Mouse (Mus musculus) regulatory T cell (primary cell): ENCODE data around the gene Hist1h2bb.
"Not testable (repeated sequence)": the region's sequence is repeated elsewhere in the genome, so short reads cannot be mapped to it uniquely, and the experiment has no call there.

Source experiments
- in situ Hi-C: fragments of 300-600 bp; cut with MboI, MseI; formaldehyde crosslinking; loops from one replicate; pipeline ENCODE4 v1.15.1; 2025; ENCODE audit warnings: high pct_unique_total_duplicates

Hist1h2bb gene

DNA sequence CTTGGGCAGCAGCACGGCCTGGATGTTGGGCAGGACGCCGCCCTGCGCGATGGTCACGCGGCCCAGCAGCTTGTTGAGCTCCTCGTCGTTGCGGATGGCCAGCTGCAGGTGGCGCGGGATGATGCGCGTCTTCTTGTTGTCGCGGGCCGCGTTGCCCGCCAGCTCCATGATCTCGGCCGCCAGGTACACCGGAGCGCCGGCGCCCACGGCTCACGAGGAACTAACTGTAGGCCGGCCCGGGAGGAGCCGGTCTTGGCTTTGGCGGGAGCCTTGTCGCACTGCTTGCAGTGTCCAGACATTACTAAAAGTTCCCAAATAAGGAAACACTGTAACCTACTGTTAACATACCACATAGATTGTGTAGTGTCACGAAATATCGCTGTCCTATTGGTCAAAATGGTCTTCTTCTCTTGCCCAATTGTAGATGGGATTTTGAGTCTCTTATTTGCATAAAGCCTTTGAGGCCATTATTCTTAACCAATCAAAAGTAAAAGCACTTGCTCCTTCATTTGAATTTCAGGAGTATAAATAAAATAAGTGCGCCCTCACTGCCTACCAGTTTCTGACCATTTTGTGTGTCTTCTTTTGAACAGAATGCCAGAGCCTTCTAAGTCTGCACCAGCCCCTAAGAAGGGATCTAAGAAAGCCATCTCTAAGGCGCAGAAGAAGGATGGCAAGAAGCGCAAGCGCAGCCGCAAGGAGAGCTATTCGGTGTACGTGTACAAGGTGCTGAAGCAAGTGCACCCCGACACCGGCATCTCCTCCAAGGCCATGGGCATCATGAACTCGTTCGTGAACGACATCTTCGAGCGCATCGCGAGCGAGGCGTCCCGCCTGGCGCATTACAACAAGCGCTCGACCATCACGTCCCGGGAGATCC, at the start of gene Hist1h2bb:
Gene Hist1h2bb, plus strand, starts transcription at position 534 of the 880 bp plus-strand sequence.
- in situ Hi-C loops, result loop anchor here (5.0 to 25.0 kb wide), 3 partner anchors 164 to 1959 kb away; partner anchors contain the start of genes Hist1h1b, Hist1h2ah, Hist1h2an and Hist1h2bk

DNA sequence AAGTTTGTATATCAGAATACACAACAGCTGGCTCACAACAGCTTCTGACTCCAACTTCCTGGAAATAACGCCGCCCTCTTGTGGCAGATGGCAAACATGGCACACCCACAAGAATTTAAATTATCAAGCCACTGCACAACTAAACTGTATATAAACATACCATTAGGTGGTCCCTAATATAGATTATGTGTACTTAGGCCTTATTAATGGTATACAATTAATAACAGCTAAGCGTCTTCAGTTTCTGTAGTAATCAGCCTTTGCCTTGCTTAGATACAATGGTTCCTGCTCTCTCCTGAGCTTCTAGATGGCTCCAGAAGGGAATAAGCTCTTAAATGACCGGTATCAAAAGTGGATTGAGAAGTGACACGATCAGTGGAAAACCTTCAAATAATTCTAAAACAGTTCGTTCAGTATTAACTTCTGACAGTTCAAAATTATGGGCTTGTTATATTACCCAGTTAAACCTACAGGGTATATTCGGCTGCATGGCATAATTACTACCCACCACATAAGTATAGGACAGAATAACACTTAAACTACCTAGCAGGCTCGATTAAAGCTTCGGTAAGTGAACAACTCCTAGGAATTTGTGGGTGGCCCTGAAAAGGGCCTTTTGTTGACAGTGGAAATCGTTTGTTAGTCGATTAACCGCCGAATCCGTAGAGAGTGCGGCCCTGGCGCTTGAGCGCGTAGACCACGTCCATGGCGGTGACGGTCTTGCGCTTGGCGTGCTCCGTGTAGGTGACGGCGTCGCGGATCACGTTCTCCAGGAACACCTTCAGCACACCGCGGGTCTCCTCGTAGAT, 48.8 kb upstream of the Hist1h2bb start:
- in situ Hi-C loops, result no loop called here

- in situ Hi-C loops, result no loop called here
Measured at GRCm38 (mm10) chr13:23698300-23698693, 48.2 kb upstream of the Hist1h2bb start, which contains the start of gene Hist1h4c. Hist1h4c (minus strand) TSS chr13:23698454.

DNA sequence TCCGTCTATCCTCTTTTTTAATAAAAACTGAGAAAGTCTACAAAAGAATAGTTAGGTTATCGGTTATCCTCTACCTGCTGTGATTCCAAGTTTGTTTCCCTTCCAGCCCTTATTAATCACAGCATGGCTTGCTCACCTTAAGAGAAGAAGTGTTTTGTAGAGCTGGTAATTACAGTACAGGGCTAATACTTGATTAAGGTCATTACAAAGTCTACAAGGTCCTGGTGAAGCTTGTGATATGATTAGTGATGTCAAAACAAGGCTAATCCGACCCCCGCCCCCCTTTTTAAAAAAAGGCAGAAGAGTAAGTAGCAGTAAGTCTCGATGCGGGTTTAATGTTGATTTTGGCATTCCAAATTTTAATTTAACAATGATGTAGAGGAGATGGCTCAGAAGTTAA, 47.5 kb upstream of the Hist1h2bb start:
- in situ Hi-C loops, result no loop called here

DNA sequence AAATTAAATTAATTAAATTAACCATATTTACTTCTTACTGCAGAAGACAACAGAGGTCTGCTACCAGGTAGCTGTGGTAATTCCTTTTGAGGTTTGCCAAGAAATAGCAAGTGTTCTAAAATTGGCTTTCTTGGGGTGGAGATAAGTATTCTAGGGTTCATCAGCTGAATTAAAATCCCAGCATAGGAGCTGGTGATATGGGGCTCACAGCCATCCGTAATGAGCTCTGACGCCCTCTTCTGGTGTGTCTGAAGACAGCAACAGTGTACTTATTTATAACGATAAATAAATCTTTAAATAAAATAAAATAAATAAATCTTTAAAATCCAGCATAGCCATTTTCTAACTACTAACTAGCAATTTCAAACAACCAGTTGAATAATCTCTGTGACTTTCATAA, 46.8 kb upstream of the Hist1h2bb start:
- in situ Hi-C loops, result no loop called here

DNA sequence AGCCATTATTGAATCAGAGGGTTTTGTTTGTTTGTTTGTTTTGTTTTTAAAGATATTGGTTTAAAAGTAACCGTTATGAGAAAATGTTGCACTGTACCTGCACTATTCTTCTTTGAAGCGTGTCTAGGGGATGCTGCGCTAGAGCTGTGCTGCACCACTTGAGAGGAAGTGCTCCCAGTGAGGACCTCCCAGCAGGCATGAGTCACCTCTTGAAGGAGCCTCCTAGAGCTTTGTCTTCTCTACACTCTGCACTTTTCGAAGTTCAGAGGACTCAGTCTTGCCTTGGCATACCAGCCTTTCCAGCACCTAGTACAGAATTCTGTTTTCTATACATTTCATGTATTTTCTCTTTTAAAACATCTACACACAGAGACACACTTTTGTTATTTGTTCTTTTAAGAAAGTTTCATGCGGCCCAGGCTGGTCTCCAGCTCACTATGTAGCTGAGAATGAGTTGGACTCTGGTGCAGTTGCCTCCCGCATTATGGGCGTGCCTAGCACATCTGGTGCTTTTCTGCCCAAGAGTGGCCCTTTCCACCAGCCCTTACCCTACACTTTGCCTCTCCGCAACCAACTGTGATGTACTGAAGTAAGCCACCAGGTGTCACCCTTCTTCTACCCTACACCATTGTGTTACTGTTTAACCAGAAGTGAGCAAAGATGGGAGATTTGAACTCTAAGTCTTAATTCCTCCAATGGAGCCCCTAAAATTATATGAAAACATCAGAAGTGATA, 45.6 kb upstream of the Hist1h2bb start:
- in situ Hi-C loops, result no loop called here

- in situ Hi-C loops, result no loop called here
Measured at GRCm38 (mm10) chr13:23702220-23702619, 44.3 kb upstream of the Hist1h2bb start.

DNA sequence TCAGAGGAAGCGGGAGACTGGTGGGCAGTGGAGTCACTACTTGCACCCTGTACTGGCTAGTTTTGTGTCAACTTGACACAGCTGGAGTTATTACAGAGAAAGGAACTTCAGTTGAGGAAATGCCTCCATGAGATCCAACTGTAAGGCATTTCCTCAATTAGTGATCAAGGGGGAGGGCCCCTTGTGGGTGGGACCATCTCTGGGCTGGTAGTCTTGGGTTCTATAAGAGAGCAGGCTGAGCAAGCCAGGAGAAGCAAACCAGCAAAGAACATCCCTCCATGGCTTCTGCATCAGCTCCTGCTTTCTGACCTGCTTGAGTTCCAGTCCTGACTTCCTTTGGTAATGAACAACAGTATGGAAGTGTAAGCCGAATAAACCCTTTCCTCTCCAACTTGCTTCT, 43.7 kb upstream of the Hist1h2bb start:
- in situ Hi-C loops, result not testable (repeated sequence)

- in situ Hi-C loops, result no loop called here
Measured at GRCm38 (mm10) chr13:23705751-23706356, 40.7 kb upstream of the Hist1h2bb start.

DNA sequence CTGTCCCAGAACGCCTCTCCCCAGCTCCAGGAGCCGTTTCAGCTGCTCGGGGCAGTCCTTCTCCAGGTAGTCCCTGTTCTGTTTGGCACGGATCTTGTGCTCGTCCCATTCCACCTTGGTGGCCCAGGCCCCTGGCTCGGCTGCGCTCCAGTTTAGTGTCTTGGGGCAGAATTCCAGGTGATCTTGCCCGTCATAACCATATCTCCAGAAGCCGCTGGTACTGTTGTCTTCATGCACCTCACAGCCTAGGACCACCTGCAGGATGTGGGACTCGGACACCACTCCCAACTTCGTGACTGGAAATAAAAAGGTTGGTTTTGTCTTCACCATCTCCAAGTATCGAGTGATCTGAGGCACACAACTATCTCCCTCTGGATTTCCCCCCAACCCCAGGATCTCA, 39.8 kb upstream of the Hist1h2bb start:
- in situ Hi-C loops, result no loop called here

DNA sequence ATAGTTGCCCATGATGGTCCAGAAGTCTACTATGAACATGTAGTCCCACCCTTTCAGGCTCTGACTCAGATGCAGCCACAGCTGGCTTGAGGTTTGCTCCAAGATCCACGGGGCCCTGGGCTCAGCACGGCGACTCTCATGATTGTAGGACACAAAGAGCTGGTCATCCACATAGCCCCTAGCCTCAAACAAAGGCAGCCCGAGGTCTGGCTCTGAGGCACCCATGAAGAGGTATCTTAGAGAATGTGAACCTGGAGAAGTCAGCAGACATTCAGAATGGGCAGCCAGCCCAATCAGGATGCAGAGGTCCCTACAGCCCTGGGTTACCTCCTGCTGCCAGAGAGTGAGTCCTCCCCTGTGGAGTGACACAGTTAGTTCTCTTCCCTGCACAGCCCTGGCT, 38.5 kb upstream of the Hist1h2bb start:
- in situ Hi-C loops, result no loop called here

DNA sequence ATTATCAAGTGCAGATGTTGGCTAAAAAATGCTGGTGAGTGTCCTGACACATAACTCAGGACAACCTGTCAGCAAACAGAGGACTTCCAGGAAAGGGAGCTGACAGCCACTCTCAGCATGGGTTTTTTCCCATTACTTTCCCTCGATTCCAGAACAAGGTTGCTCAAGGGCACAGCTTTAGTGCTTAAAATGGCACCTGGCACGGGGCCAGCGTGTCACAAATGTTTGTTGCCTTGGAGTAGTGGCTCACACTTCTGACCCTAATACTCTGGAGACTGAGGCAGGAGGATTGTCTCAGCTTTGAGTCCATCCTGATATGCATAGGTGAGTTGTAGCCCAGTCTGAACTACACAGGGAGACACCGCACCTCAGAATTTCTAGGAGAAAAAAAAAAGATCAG, 37.9 kb upstream of the Hist1h2bb start:
- in situ Hi-C loops, result no loop called here

GRCm38 (mm10) chr13:23709714-23710373, 36.7 kb upstream of the Hist1h2bb start:
- in situ Hi-C loops, result no loop called here

- in situ Hi-C loops, result no loop called here
Measured at GRCm38 (mm10) chr13:23710374-23711089, 36.0 kb upstream of the Hist1h2bb start, which contains the start of gene Hfe. Hfe (minus strand) TSS chr13:23710854.

DNA sequence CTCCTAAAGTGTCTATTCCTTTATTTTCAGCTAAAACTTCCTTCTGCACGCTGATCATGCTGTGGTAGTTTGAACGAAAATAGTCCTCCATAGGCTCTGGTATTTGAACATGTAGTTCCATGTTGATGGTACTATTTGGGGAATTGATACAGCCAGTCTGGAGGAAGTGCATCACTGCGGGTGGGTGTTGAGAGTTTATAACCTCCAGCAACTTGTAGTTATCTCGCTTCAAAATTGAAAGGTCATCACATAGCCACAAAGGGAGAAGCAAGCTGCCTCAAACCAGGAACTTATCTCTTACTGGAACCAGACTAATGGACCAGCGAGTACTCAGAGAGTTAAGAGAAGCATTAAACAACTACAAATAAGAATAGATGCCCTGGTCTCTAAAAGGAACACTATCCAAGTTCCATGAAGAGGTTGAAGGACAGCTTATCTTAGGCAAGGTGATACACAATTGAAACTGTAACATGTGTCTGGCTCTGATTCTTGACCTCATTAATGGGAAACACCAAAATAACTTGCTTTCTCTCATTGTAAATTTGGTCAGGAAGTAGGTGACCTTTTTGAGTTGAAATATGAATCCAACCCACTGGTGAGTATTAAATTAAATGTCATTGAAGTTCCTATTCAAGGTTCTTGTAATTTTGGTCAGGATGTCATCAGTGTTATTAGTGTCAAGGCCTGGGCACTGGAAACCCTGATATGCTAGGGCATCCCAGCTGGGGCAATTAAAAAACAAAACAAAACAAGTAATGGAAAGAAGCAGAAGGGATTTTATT, 30.1 kb upstream of the Hist1h2bb start:
- in situ Hi-C loops, result no loop called here

GRCm38 (mm10) chr13:23717176-23717575, 29.4 kb upstream of the Hist1h2bb start:
- in situ Hi-C loops, result no loop called here

DNA sequence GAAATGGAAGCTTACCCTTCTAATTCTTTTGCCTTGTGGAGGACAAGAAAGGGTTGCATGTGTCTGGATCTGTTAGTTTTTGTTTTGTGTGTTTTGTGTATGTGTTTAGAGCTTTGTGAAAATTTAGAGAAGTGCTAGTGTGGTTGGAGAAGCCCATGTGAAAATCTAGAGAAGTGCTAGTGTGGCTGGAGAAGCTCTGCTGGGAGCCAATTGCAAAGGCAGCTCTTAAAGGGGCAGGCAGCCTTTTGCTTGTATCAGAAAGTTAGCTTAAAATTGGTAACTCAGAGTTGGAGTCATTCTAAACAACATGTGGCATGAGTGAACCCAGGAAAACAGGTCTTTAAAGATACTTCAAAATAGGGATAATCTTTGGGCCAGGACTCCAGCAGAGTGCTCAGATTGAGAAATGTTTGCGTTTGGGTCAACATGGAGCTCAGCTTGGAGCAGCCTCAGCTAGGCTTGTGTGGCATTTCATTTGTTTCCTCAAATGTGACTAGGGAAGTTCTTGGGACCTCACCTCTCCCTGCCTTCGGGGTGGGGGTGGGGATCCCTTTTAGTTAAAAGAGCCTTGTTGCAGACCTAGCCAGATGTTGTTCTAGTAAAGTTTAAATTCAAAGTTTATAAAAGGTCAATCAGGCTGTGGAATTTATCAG, 28.8 kb upstream of the Hist1h2bb start:
- in situ Hi-C loops, result not testable (repeated sequence)

- in situ Hi-C loops, result no loop called here
Measured at GRCm38 (mm10) chr13:23724239-23724638, 22.3 kb upstream of the Hist1h2bb start.

- in situ Hi-C loops, result loop anchor here (5.0 to 25.0 kb wide), 2 partner anchors 93 to 1938 kb away; partner anchors contain the start of genes Hist1h1b, Hist1h2an, Hist1h2bp and Hist1h3i
Measured at GRCm38 (mm10) chr13:23725213-23725612, 21.3 kb upstream of the Hist1h2bb start.
